Mouse (Mus musculus) testis, adult 2 months (tissue): ENCODE data around the gene 1700016K19Rik.

Experiments used
- CTCF ChIP-seq: fragments of 200-500 bp; IDR thresholded peaks from 2 replicates; pipeline ENCODE4 v1.5.1; 2012; ENCODE audit warnings: low read depth, mild to moderate bottlenecking, inconsistent platforms, low read length, moderate library complexity; ENCODE audit not compliant: control insufficient read depth, insufficient read depth, insufficient replicate concordance
- POLR2A ChIP-seq: fragments of 200-500 bp; IDR thresholded peaks from 2 replicates; pipeline ENCODE4 v1.6.1; 2012; ENCODE audit warnings: low read depth, mild to moderate bottlenecking, inconsistent platforms, low read length, moderate library complexity; ENCODE audit not compliant: control insufficient read depth

DNA sequence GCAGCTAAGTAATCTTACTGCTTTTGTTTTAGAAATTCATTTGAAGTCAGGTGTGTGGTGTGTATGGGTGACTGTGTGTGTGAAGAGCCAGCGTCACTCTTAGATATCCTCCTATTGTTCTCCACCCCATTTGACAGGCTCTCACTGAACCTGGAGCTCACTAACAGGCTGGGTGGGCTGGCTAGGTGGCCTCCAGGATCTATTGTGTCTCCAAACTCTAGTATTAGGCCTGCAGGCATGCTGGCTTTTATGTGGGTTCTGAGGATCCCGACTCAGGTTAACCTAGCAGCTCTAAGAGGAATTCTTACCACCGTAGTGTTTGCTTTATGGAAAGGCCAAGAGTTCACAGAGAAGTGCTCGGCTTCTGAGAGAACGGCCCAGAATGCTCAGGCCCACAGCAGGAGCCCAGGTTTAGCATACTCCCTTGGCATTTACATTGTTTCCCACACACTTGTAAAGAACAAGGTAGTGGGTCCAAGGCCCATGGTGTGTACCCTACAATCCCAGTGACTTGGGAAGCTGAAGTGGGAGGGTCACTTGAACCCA lies 51.3 kb downstream of the 1700016K19Rik start:
- TF ChIP-seq POLR2A = no peak
- no peak for TF ChIP-seq CTCF
